Comparison of ENCODE assay signal across 9 mouse cellular contexts in the genomic region with DNA sequence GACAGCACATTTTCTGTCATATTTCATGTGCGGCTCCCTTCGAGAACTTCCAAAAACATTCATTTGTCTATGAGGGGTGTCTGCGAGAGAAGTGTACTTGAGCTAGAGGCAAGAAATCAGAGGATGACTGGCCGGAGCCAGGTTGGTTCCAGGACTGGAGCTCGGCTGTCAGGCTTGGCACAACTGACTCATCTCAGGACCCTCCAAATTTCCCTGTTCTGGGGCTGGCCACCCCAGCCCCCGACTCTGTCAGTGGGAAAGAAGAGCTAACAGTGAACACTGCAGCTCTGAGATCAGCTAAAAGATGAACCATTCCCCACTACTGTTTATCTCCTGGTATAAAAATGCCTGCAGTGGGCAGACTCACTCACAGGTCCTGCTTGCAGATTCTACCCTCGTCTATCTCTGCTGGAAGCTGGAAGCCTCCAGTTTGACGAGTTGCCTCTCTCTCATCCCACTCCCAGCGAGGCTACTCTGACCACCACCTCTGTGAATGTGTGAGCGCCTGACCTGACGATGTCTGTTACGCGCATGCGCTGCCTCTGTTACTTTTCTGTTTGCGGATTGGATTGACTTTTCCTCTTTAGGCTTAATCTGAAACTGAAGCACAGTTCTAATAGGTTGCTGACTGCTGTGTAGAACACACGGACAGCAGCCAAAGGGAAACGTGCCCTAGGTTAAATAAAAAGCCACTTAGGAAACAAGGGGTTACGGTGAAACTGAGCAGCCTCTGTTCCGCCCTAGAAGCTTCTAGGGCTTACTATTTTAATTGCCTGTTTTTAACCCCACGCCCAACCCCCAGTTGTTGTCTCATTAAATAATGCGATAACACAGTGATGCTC. TPM values are rescaled to one million over a fixed set of nuclear protein-coding genes. Genes with fewer than 3 reads are reported as not detected.
DNase-seq lines count a peak whose midpoint lies in the region; ATAC-seq and TF ChIP-seq lines count a peak whose summit lies in the region.
"Had no signal": no experiment of that assay in that cellular context is flagged by ENCODE, and none has a peak within 500 bp of the region (broad histone marks: within the 10 kb centered on the region; RNA-seq: fewer than 3 reads in every experiment).

No protein-coding gene starts in this region.

- H3K27ac ChIP-seq in heart, postnatal 0 days (ENCODE audit: low read depth) = no peak overlapping the region
- H3K27ac ChIP-seq in forebrain, postnatal 0 days (ENCODE audit: low read depth, low read length) = 0 out of 2 replicates have a peak overlapping the region, but pooled peaks have one; percentile 35
- H3K27ac ChIP-seq in neural tube, embryonic 13.5 days (replicated peaks) = peak overlapping the region; percentile 38

- no peaks in the 10 kb centered on the region for H3K4me1 ChIP-seq in heart, postnatal 0 days (ENCODE audit: control insufficient read depth, insufficient read depth)
- H3K4me1 ChIP-seq in forebrain, postnatal 0 days (ENCODE audit: insufficient read depth) = peaks cover 3% of the 10 kb centered on the region; the same call in 1 of the 2 replicates
- peaks cover 21% of the 10 kb centered on the region for H3K4me1 ChIP-seq in neural tube, embryonic 13.5 days (replicated peaks)
- H3K4me1 ChIP-seq: megakaryocyte, embryonic 14.5 days had no signal

- intact Hi-C loops in heart, postnatal 25 days (cut with DNase I) = no loop called here

- 29% methylated on average over 21 of the region's 21 CpGs for WGBS in heart, postnatal 0 days
- 7% methylated on average over 21 of the region's 21 CpGs for WGBS in forebrain, postnatal 0 days
- 25% methylated on average over 21 of the region's 21 CpGs for WGBS in neural tube, embryonic 13.5 days

- TF ChIP-seq CTCF in heart, postnatal 0 days (IDR thresholded peaks at IDR 0.05; ENCODE audit: low read depth) = no peak
- no peak for TF ChIP-seq CTCF in forebrain, postnatal 0 days (IDR thresholded peaks at IDR 0.05; ENCODE audit: low read depth)

- DNase-seq in heart, postnatal 0 days (ENCODE audit: low spot score) = peak; percentile 35
- no peak for DNase-seq in heart, postnatal 25 days (ENCODE audit: low spot score)
- DNase-seq in ZHBTc4 (ENCODE audit: low read depth, low spot score) (peak; percentile 90), liver (peak; percentile 48), adipocyte (ENCODE audit: low spot score) (no peak)
- DNase-seq in forebrain, postnatal 0 days = peak; percentile 69
- no peak for DNase-seq in cerebellum, adult 18-20 months

- no peaks in the 10 kb centered on the region for H3K9me3 ChIP-seq in heart, postnatal 0 days (replicated peaks; ENCODE audit: control insufficient read depth, low read length)
- no peaks in the 10 kb centered on the region for H3K9me3 ChIP-seq in forebrain, postnatal 0 days (ENCODE audit: low read length)
- no peaks in the 10 kb centered on the region for H3K9me3 ChIP-seq in neural tube, embryonic 13.5 days

- no peak overlapping the region for H3K9ac ChIP-seq in heart, postnatal 0 days (replicated peaks; ENCODE audit: low read depth, low read length)
- H3K9ac ChIP-seq in forebrain, postnatal 0 days = peak overlapping the region; percentile 34
- peak overlapping the region; percentile 53 for H3K9ac ChIP-seq in neural tube, embryonic 13.5 days

- TF ChIP-seq EP300 in heart, postnatal 0 days (IDR thresholded peaks at IDR 0.05; ENCODE audit: low read depth) = no peak

- H3K4me3 ChIP-seq in heart, postnatal 0 days (ENCODE audit: low read depth, low read length) = peak overlapping the region; percentile 34
- H3K4me3 ChIP-seq in forebrain, postnatal 0 days (ENCODE audit: low read depth, low read length) = peak overlapping the region; percentile 31
- H3K4me3 ChIP-seq in neural tube, embryonic 13.5 days = peak overlapping the region; percentile 18
- H3K4me3 ChIP-seq: megakaryocyte, embryonic 14.5 days had no signal

- H3K36me3 ChIP-seq in heart, postnatal 0 days (replicated peaks; ENCODE audit: control insufficient read depth, insufficient read depth, low read length) = no peaks in the 10 kb centered on the region
- H3K36me3 ChIP-seq in forebrain, postnatal 0 days (ENCODE audit: insufficient read depth) = no peaks in the 10 kb centered on the region
- H3K36me3 ChIP-seq in neural tube, embryonic 13.5 days = no peaks in the 10 kb centered on the region

- H3K4me2 ChIP-seq in heart, postnatal 0 days (ENCODE audit: low read depth, low read length) = peak overlapping the region; percentile 59
- peak overlapping the region; percentile 60 for H3K4me2 ChIP-seq in forebrain, postnatal 0 days (ENCODE audit: low read depth)
- peak overlapping the region; percentile 54 for H3K4me2 ChIP-seq in neural tube, embryonic 13.5 days

- 0 out of 2 replicates have a peak, but pooled peaks have one; percentile 30 for ATAC-seq in heart, postnatal 0 days (ENCODE audit: insufficient read depth, low read depth)
- peak; percentile 49 for ATAC-seq in forebrain, postnatal 0 days
- ATAC-seq in neural tube, embryonic 13.5 days (ENCODE audit: low read depth) = peak; percentile 60; the same call in 1 of the 2 replicates

- H3K27me3 ChIP-seq in heart, postnatal 0 days (ENCODE audit: control insufficient read depth, insufficient read depth, low read length) = 0 out of 2 replicates have a peak, but pooled peaks cover 6% of the 10 kb centered on the region
- H3K27me3 ChIP-seq in forebrain, postnatal 0 days (ENCODE audit: insufficient read depth, low read length) = no peaks in the 10 kb centered on the region
- H3K27me3 ChIP-seq in neural tube, embryonic 13.5 days = no peaks in the 10 kb centered on the region

RNA-seq across cellular contexts. Expression of a gene that starts 19.8 kb away (rescaled TPM):
- total RNA-seq in heart, postnatal 0 days (2014; rRNA removed; ENCODE audit: low replicate concordance) = 7.8 and 12.9 TPM in 2 replicates
- polyA plus RNA-seq in heart, postnatal 0 days (2015; fragmentation: Nextera tagmentation; extraction: Ambion mirVana) = 9.0 and 10.6 TPM in 2 replicates
- 1 to 10 TPM; 5.3 to 7.6 TPM for total RNA-seq in heart, postnatal 25 days (2021)
- total RNA-seq in forebrain, postnatal 0 days (2014; rRNA removed) = 3.0 and 3.5 TPM in 2 replicates
- 4.4 and 5.2 TPM in 2 replicates for polyA plus RNA-seq in forebrain, postnatal 0 days (2015; fragmentation: Nextera tagmentation; extraction: Ambion mirVana)
- polyA plus RNA-seq in neural tube, embryonic 13.5 days (2015; fragmentation: Nextera tagmentation; extraction: Ambion mirVana) = 26.7 and 27.8 TPM in 2 replicates

Comparison
In these comparisons a context has a peak if more than half of its experiments do, and no peak if none do; other contexts are left out.
1. DNase-seq: peak in heart, postnatal 0 days (single experiment), ZHBTc4 (single experiment), forebrain, postnatal 0 days (single experiment) and liver (single experiment); none in heart, postnatal 25 days (single experiment), adipocyte (single experiment) and cerebellum, adult 18-20 months (0 of 2).
2. Peak in every context shown above with its lines, with median percentiles within 50 percentile points of each other: ATAC-seq, H3K4me2 ChIP-seq and H3K4me3 ChIP-seq.